Mouse (Mus musculus) B cell, adult (primary cell): ENCODE results near the gene Haghl. TPM values are rescaled to one million over a fixed set of nuclear protein-coding genes. Genes with fewer than 3 reads are reported as not detected.

ENCODE experiments used
- total RNA-seq: library from RNA; stranded (reverse); gene quantifications from 4 replicates; pipeline ENCODE4 v1.2.4, GENCODE M21; 2023; ENCODE audit not compliant: inconsistent age

The Haghl gene
- total RNA-seq = 16.0 to 24.2 TPM (median 19.1 TPM) in 4 replicates

DNA sequence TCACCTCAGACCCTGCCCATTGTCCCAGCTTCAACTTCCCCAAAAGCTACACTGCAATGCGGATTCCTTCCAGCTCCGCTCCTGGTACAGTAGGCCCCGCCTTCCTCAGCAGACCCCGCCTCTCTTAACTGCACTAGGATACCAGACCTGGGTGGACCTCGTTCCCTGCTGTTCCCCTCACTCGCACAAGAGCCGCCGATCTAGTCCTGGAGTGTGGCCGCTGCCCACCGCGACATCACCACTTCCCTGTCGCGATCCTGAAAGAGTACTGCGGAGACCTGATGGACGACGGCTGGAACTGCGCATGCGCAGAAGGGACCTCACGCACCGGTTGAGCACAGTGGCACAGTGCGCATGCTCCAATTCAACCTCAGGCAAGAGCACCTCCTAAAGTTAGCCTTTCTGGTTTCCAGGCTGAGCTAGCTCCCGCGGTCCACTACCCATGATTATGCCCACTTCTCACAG lies at the start of gene Haghl:
Gene Haghl, minus strand, starts transcription at position 393 of the 465 bp plus-strand sequence.

DNA sequence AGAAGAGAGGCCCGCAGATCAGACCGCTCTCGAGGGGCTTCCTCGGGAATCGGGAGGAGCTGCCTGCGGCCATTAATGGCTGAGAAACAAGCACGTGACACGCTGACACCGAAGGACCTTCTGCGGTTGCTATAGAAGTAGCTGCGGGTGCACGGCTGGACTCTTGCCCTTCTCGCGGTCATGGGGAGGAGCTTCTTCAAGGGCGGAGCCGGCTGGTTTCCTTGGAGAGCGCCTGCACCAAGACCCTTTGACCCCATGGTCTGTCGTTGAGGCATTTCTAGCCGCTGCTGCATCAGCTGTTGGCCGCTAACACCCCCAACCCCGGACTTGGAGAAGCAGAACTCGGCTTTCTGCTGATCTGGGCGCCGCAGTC lies 47.8 kb upstream of the Haghl start, which contains the start of gene Stub1:
Gene Stub1, minus strand, starts transcription at position 114 of the 373 bp plus-strand sequence.

DNA sequence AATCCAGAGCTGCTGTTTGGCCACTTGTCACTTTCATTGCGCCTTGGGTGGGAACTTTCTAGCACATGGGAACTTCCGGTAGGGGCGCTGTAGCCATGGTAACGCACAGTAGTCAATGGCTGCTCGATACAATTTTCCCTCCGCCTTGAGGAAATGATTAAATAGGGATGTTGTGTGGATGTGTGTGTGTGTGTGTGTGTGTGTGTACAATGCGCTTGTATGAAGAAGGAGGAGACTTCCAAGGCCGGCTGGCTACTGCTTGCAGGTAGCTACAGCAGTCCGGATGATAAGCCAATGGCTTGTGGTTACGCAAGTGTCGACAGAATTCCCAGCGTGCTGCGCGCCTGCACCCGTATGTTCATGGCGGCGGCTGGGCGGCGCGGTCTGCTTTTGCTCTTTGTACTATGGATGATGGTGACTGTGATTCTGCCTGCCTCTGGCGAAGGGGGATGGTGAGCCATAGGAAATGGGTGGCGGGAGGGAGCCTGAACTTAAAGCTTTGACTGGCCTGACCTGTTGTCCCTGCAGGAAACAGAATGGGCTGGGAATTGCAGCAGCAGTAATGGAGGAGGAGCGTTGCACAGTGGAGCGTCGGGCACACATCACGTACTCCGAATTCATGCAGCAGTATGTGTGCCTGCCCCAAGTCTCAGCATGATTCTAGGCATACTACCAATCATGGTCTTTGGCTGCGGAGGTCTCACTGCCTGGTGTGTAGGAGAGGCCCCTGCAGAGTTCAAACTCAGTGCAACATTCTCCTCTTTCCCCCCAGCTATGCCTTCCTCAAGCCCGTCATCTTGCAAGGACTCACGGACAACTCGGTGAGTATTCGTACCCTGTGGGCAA lies 43.5 kb upstream of the Haghl start, which contains the start of gene Jmjd8:
Gene Jmjd8, plus strand, starts transcription at position 156 of the 846 bp plus-strand sequence.

DNA sequence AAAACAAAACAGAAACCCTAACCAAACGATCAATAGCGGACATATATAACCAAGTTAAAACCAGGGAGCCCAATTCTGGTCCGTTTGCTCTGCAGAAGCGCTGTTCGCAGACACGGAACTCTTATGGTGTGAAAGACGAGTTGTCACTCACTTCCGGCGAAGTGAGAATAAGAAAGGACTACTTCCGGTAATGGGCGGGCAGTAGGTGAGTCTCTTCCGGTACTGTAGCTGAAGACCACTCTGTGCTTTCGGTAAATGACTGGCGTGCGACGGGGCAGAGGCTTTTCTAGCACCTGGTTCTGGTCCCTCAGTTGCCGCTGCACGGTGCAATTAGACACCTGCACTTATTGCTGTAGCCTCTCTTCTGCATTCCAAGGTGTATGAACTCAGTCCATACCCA lies 38.0 kb upstream of the Haghl start, which contains the start of gene Wdr24:
Gene Wdr24, plus strand, starts transcription at position 176 of the 400 bp plus-strand sequence.

DNA sequence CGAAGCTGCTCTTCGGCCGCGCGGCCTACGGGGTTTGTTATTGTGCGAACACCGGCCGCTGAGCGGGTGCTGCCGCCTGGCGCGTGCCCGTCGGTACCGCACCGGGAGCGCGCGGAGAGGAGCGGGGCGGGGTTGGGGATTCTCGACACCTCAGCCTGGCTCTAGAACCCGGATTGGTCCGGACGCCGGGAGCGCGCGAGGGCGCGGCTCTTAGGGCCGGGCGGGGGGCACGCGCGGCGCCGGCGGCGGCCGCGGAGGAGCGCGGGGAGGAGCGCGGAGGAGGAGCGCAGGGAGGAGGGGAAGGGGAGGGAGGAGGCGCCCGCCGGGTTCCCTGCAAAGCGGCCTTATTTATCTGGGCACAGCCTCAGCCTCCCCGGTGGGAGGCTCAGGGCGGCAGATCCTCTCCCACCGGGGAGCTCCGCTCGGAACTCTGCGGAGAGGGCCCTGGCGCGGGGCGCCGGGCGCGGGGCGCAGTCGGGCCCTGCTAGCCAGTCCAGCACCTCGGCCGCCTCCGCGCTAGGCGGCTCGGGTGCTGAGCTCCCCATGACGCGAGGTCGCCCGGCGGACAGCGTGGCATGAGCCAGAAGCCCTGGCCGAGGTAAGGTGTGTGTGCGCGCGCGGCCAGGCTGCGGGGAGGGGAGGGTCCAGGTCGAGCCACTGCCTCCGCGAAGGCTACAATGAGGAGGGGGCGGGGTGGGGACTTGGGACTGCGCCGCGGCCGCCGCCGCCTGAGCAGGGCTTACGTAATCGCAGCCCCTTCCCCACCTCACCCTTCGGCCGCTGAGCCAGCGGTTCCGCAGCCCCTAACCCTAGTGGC lies 23.5 kb upstream of the Haghl start, which contains the start of gene Fbxl16:
Gene Fbxl16, plus strand, starts transcription at position 297 of the 817 bp plus-strand sequence.

DNA sequence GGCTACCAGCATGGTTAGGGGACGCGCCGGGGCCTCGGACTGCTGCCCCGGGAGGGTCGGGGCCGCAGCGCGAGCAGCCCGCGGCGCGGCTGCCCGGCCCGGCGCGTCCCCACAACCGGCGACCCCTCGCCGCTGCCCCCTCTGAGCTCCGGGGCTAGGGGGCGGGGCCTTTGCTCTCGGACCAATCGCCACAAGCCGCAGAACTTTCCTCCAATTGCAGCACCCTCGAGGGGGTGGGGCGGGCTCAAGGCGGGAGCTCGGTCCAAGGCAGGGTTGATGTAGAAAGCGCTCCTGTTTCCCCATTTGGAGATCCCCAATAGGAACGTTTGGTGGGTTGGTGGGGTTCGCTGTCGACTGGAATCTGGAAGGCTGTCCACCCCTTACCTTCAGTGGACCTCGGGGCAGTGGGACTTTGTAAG lies 11.5 kb upstream of the Haghl start, which contains the start of gene Metrn:
Gene Metrn, minus strand, starts transcription at position 186 of the 419 bp plus-strand sequence.

DNA sequence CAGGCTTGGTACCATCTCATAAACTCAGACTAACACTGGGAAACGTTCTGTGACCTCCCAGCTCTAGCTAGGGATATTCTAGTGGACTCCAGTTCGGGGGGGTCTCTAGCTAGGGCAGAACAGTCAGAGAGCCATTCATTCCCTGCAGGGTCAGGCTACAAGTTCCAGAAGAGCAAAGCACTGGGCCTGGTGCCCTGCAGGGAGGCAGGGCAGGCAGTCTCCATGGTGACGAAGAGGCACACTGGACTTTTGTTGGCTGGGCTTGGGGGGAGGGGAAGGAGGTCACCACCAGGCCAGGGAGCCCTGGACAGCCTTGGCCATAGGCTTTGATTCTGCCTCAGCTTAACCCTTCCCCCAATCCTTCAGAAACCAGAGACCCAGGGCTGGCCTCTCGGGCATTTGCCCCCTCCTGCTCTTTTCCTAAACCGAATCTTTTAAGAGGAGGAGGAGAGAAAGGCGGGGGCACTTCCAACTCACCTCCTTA lies 10.2 kb upstream of the Haghl start, which contains the start of gene AC134908.4:
Gene AC134908.4, minus strand, starts transcription at position 51 of the 484 bp plus-strand sequence.

DNA sequence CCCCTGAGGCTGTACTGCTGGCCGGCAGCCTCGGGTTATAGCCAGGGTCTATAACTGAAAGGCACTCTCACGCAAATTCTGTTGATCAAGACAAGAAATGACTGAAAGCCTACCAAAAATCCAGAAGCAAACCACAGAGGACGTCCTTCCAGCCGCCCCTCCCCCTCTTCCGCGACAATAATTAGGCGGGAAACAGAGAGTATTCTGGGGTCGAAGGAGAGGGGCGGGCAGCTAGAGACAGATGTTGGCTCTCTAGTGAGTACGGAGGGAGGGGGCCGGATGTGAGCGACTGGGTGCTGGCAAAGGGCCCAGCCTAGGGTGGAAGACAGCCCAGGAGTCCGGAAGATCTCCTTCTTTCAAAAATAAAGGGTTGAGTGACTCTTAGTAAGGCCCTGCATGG lies 7.1 kb upstream of the Haghl start, which contains the start of gene Fam173a:
Gene Fam173a, minus strand, starts transcription at position 287 of the 400 bp plus-strand sequence.

DNA sequence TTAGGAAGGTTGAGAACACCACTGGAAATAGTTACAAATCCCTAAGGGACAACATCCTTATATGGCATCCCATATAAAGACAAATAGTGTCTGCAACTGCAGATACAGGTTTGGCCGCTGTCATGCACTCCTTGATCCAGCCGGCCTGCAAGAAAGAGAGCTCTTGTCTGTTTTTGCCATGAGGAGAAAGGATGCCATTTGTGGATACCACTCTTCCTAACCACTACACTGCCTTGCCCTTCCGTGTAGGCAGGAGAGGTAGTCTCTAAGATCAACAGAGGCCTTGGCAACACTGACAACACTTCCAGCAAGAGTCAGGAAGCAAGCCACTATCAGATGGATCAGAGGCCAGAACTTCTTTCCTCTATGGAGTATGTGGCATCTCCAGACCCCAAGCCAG lies 807 bp upstream of the Haghl start, which contains the start of gene Ccdc78:
Gene Ccdc78, plus strand, starts transcription at position 301 of the 400 bp plus-strand sequence.

DNA sequence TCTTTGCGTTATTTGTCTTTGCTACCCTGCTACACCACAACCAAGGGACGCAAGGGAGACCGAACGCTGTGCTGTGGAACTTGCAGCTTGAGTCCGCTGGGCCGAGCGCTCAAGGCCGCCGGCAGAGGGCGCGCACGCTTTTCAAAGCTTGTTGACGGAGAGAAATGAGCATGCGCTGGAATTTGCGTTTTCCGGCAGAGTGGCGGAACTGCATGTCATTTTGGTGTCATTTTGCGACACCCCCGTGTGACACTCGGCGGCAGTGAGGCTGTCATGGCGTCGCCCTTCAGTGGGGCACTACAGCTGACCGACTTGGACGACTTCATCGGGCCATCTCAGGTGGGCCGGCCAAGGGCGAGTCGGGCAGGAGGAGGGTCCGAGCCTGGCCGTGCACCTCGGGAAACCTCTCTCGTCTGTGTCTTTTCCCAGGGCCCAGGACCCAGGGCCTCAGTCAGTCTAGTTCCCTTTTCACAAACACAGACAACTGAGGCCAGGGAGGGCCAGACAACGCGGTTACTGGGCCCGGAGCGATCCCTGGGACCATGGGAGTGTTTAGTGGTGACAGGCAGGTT lies 11.8 kb downstream of the Haghl start, which contains the start of gene Narfl:
Gene Narfl, plus strand, starts transcription at position 228 of the 572 bp plus-strand sequence.

DNA sequence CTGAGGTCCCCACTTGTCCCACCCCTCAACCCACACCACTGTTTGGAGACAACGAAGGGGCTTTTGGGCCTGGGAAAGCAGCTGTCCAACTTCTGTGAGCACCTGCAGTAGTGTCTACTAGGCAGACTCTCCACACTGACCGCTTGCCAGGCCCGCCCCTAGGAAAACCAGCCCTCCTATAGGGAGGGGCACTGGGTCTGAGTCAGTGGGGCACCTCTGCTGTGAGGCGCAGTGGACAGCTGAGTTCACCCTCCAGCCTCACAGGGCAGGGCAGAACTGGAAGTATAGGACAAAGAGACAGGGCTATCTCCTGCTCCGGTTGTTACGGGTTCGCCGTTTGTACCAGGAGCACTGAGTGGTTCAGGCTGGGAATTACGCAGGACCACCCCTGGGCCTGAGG lies 31.2 kb downstream of the Haghl start, which contains the start of gene Msln:
Gene Msln, minus strand, starts transcription at position 138 of the 400 bp plus-strand sequence.

DNA sequence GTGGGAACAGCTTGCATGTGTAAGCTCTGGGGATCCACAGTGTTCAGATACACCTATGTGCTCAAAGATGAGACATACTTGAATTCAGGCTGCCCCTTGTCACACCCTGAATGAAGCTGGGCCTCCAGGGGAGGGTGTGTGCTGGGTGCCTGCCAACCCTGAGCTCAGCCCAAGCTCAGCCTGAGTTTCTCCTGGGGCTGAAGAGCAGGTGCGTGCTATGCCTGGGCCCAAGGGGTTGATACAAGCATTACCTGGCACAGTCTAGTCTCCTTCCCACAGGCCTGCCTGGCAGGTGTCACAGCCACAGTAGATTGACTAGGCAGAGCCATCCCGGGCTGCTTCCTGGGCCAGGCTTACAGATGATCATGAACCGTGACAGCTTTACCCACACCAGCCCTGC lies 49.7 kb downstream of the Haghl start, which contains the start of gene Mslnl:
Gene Mslnl, plus strand, starts transcription at position 298 of the 400 bp plus-strand sequence.

Other genes with a start within 250 kb of the Haghl start
- gene Sox8, start 215.0 kb downstream of the Haghl start, total RNA-seq = 0.21 to 0.67 TPM in 2 of 4 replicates, not detected in the others
- 26.7 to 32.2 TPM (median 29.1 TPM) in 4 replicates for gene Lmf1, start 206.6 kb downstream of the Haghl start, total RNA-seq
- not detected in 4 replicates for gene Gng13, start 68.5 kb downstream of the Haghl start, total RNA-seq
- 6.4 to 12.4 TPM (median 8.6 TPM) in 4 replicates for gene Chtf18, start 58.3 kb downstream of the Haghl start, total RNA-seq
- gene Rpusd1, start 58.0 kb downstream of the Haghl start, total RNA-seq = 5.2 to 7.4 TPM (median 7.3 TPM) in 4 replicates
- not detected in 4 replicates for gene Mslnl, start 49.6 kb downstream of the Haghl start, total RNA-seq
- gene Msln, start 31.3 kb downstream of the Haghl start, total RNA-seq = 1.6 TPM in 1 of 4 replicates, not detected in the others
- 27.3 to 40.0 TPM (median 36.0 TPM) in 4 replicates for gene Narfl, start 11.9 kb downstream of the Haghl start, total RNA-seq
- not detected in 4 replicates for gene Ccdc78, start 907 bp upstream of the Haghl start, total RNA-seq
- 46.3 to 58.4 TPM (median 50.0 TPM) in 4 replicates for gene Fam173a, start 7.2 kb upstream of the Haghl start, total RNA-seq
- gene AC134908.4, start 10.0 kb upstream of the Haghl start, total RNA-seq = 1.5 TPM in 1 of 4 replicates, not detected in the others
- 10.2 to 15.1 TPM (median 13.2 TPM) in 4 replicates for gene Metrn, start 11.5 kb upstream of the Haghl start, total RNA-seq
- gene Fbxl16, start 23.4 kb upstream of the Haghl start, total RNA-seq = not detected in 4 replicates
- gene Wdr24, start 38.0 kb upstream of the Haghl start, total RNA-seq = 17.0 to 23.5 TPM (median 22.7 TPM) in 4 replicates
- gene Jmjd8, start 43.2 kb upstream of the Haghl start, total RNA-seq = 26.8 to 30.2 TPM (median 29.3 TPM) in 4 replicates
- 62.5 to 74.1 TPM (median 64.8 TPM) in 4 replicates for gene Stub1, start 47.7 kb upstream of the Haghl start, total RNA-seq
- gene Rhbdl1, start 51.6 kb upstream of the Haghl start, total RNA-seq = 0.84 to 2.9 TPM (median 1.9 TPM) in 4 replicates
- gene Gm20683, start 56.1 kb upstream of the Haghl start, total RNA-seq = 3.4 to 4.4 TPM (median 3.6 TPM) in 4 replicates
- 61.4 to 71.1 TPM (median 69.6 TPM) in 4 replicates for gene Rhot2, start 59.2 kb upstream of the Haghl start, total RNA-seq
- gene Wdr90, start 75.8 kb upstream of the Haghl start, total RNA-seq = 33.3 to 45.0 TPM (median 38.3 TPM) in 4 replicates
- gene Mcrip2, start 83.1 kb upstream of the Haghl start, total RNA-seq = 0.69 to 3.3 TPM (median 3.0 TPM) in 3 of 4 replicates, not detected in the other
- 24.4 to 27.9 TPM (median 26.1 TPM) in 4 replicates for gene Mettl26, start 89.4 kb upstream of the Haghl start, total RNA-seq
- gene Wfikkn1, start 95.2 kb upstream of the Haghl start, total RNA-seq = 5.7 to 6.6 TPM (median 6.0 TPM) in 4 replicates
- gene Rab40c, start 134.1 kb upstream of the Haghl start, total RNA-seq = 20.9 to 25.3 TPM (median 23.0 TPM) in 4 replicates
- 75.7 to 84.9 TPM (median 77.1 TPM) in 4 replicates for gene Pigq, start 159.3 kb upstream of the Haghl start, total RNA-seq
- gene Nhlrc4, start 159.3 kb upstream of the Haghl start, total RNA-seq = not detected in 4 replicates
- gene A930017K11Rik, start 166.9 kb upstream of the Haghl start, total RNA-seq = 0.21 TPM in 1 of 4 replicates, not detected in the others
- 35.7 to 39.1 TPM (median 38.2 TPM) in 4 replicates for gene Capn15, start 200.1 kb upstream of the Haghl start, total RNA-seq